Mouse (Mus musculus): ENCODE measurements around the gene Hk2.

Gene Hk2

GRCm38 (mm10) chr6:82774321-82774764 lies at the start of gene Hk2:
Gene Hk2 (minus strand): TSS chr6:82774454.
- DNase-seq (ENCODE audit: low read depth, low spot score), result peak; percentile 90

GRCm38 (mm10) chr6:82821758-82822253 lies 47.6 kb upstream of the Hk2 start:
- peak; percentile 21 for DNase-seq (ENCODE audit: low read depth, low spot score)

- no peak for DNase-seq (ENCODE audit: low read depth, low spot score)
Measured at GRCm38 (mm10) chr6:82820716-82821115, 46.5 kb upstream of the Hk2 start.

GRCm38 (mm10) chr6:82814821-82815220 lies 40.6 kb upstream of the Hk2 start:
- no peak for DNase-seq (ENCODE audit: low read depth, low spot score)

- DNase-seq (ENCODE audit: low read depth, low spot score), result no peak
Measured at GRCm38 (mm10) chr6:82807984-82808700, 33.9 kb upstream of the Hk2 start.

GRCm38 (mm10) chr6:82806971-82807370 lies 32.7 kb upstream of the Hk2 start:
- no peak for DNase-seq (ENCODE audit: low read depth, low spot score)

- no peak for DNase-seq (ENCODE audit: low read depth, low spot score)
Measured at GRCm38 (mm10) chr6:82806503-82806902, 32.2 kb upstream of the Hk2 start.

GRCm38 (mm10) chr6:82805894-82806293 lies 31.6 kb upstream of the Hk2 start:
- DNase-seq (ENCODE audit: low read depth, low spot score), result no peak

- peak; percentile 42 for DNase-seq (ENCODE audit: low read depth, low spot score)
Measured at GRCm38 (mm10) chr6:82804984-82805383, 30.7 kb upstream of the Hk2 start.

- no peak for DNase-seq (ENCODE audit: low read depth, low spot score)
Measured at GRCm38 (mm10) chr6:82798202-82798737, 24.0 kb upstream of the Hk2 start.

GRCm38 (mm10) chr6:82797300-82797839 lies 23.1 kb upstream of the Hk2 start:
- DNase-seq (ENCODE audit: low read depth, low spot score), result peak; percentile 12

GRCm38 (mm10) chr6:82790864-82791263 lies 16.6 kb upstream of the Hk2 start:
- DNase-seq (ENCODE audit: low read depth, low spot score), result no peak

GRCm38 (mm10) chr6:82783906-82784305 lies 9.7 kb upstream of the Hk2 start:
- DNase-seq (ENCODE audit: low read depth, low spot score), result no peak

- DNase-seq (ENCODE audit: low read depth, low spot score), result no peak
Measured at GRCm38 (mm10) chr6:82780802-82781393, 6.6 kb upstream of the Hk2 start.

GRCm38 (mm10) chr6:82780369-82780768 lies 6.1 kb upstream of the Hk2 start:
- DNase-seq (ENCODE audit: low read depth, low spot score), result no peak

GRCm38 (mm10) chr6:82777124-82777654 lies 2.9 kb upstream of the Hk2 start:
- DNase-seq (ENCODE audit: low read depth, low spot score), result no peak

- DNase-seq (ENCODE audit: low read depth, low spot score), result no peak
Measured at GRCm38 (mm10) chr6:82775386-82775785, 1.1 kb upstream of the Hk2 start.

- DNase-seq (ENCODE audit: low read depth, low spot score), result no peak
Measured at GRCm38 (mm10) chr6:82773261-82774131, 758 bp downstream of the Hk2 start.

GRCm38 (mm10) chr6:82772451-82773101 lies 1.7 kb downstream of the Hk2 start:
- DNase-seq (ENCODE audit: low read depth, low spot score), result no peak

GRCm38 (mm10) chr6:82771981-82772409 lies 2.3 kb downstream of the Hk2 start:
- peak; percentile 36 for DNase-seq (ENCODE audit: low read depth, low spot score)

GRCm38 (mm10) chr6:82771059-82771458 lies 3.2 kb downstream of the Hk2 start:
- DNase-seq (ENCODE audit: low read depth, low spot score), result no peak

Data from brain, adult 2 months (tissue).